Mouse (Mus musculus): ENCODE results near the gene Stxbp4. TPM values are rescaled to one million over a fixed set of nuclear protein-coding genes. Genes with fewer than 3 reads are reported as not detected.

The Stxbp4 gene
- 33.9 and 36.6 TPM in 2 replicates for polyA plus RNA-seq (2016; fragmentation: Nextera tagmentation; extraction: Ambion mirVana)

- H3K36me3 ChIP-seq = peaks cover 15% of the 10 kb centered on the region
- H3K27me3 ChIP-seq (replicated peaks) = no peaks in the 10 kb centered on the region
- H3K4me3 ChIP-seq = peak within 1 kb of the TSS; percentile 97
- no peaks in the 10 kb centered on the region for H3K9me3 ChIP-seq
- peak within 1 kb of the TSS; percentile 70 for H3K4me2 ChIP-seq (replicated peaks)
- H3K27ac ChIP-seq = peak within 1 kb of the TSS; percentile 83
- peaks cover 12% of the 10 kb centered on the region for H3K4me1 ChIP-seq
- peak; percentile 95 for ATAC-seq (ENCODE audit: low FRiP score, low read depth)
- WGBS = under 1% methylated on average over 48 of the region's 48 CpGs
- peak within 1 kb of the TSS; percentile 98 for H3K9ac ChIP-seq
These were observed at the start of gene Stxbp4, which contains the start of gene Cox11 for GRCm38 (mm10) chr11:90637440-90638311. Stxbp4 (minus strand) TSS chr11:90638084. Cox11 (plus strand) TSS chr11:90638173.

GRCm38 (mm10) chr11:90687040-90687439, 49.2 kb upstream of the Stxbp4 start:
- under 1% methylated on average over 17 of the region's 17 CpGs for WGBS
- Histone ChIP-seq H3K4me3 (peak overlapping the region; percentile 48), H3K27me3 (replicated peaks) (no peaks in the 10 kb centered on the region), H3K36me3 (no peaks in the 10 kb centered on the region), H3K27ac (no peak overlapping the region), H3K4me1 (peaks cover 3% of the 10 kb centered on the region; the same call in 1 of the 2 replicates), H3K9me3 (no peaks in the 10 kb centered on the region), H3K4me2 (replicated peaks) (peak overlapping the region; percentile 87), H3K9ac (peak overlapping the region; percentile 51)
- peak; percentile 59 for ATAC-seq (ENCODE audit: low FRiP score, low read depth)

GRCm38 (mm10) chr11:90686287-90687025, 48.6 kb upstream of the Stxbp4 start:
- Histone ChIP-seq H3K9me3 (no peaks in the 10 kb centered on the region), H3K27ac (no peak overlapping the region), H3K9ac (no peak overlapping the region; the same call in 1 of the 2 replicates), H3K36me3 (no peaks in the 10 kb centered on the region), H3K27me3 (replicated peaks) (no peaks in the 10 kb centered on the region), H3K4me2 (replicated peaks) (peak overlapping the region; percentile 87), H3K4me1 (peaks cover 3% of the 10 kb centered on the region; the same call in 1 of the 2 replicates), H3K4me3 (peak overlapping the region; percentile 48)
- no peak for ATAC-seq (ENCODE audit: low FRiP score, low read depth)
- WGBS = 71% methylated on average over 13 of the region's 13 CpGs

GRCm38 (mm10) chr11:90685196-90685595, 47.3 kb upstream of the Stxbp4 start:
- Histone ChIP-seq H3K4me2 (replicated peaks) (no peak overlapping the region), H3K36me3 (no peaks in the 10 kb centered on the region), H3K27ac (no peak overlapping the region), H3K27me3 (replicated peaks) (no peaks in the 10 kb centered on the region), H3K4me3 (no peak overlapping the region), H3K4me1 (peaks cover 3% of the 10 kb centered on the region; the same call in 1 of the 2 replicates), H3K9ac (no peak overlapping the region), H3K9me3 (no peaks in the 10 kb centered on the region)
- WGBS = 83% methylated on average over 6 of the region's 6 CpGs
- ATAC-seq (ENCODE audit: low FRiP score, low read depth) = no peak

GRCm38 (mm10) chr11:90684765-90685164, 46.9 kb upstream of the Stxbp4 start:
- H3K4me3 ChIP-seq = no peak overlapping the region
- no peak overlapping the region for H3K27ac ChIP-seq
- WGBS = 76% methylated on average over 6 of the region's 6 CpGs
- H3K4me2 ChIP-seq (replicated peaks) = no peak overlapping the region
- no peaks in the 10 kb centered on the region for H3K9me3 ChIP-seq
- H3K4me1 ChIP-seq = no peaks in the 10 kb centered on the region; the same call in 1 of the 2 replicates
- ATAC-seq (ENCODE audit: low FRiP score, low read depth) = no peak
- H3K27me3 ChIP-seq (replicated peaks) = no peaks in the 10 kb centered on the region
- no peaks in the 10 kb centered on the region for H3K36me3 ChIP-seq
- H3K9ac ChIP-seq = no peak overlapping the region

GRCm38 (mm10) chr11:90681171-90681570, 43.3 kb upstream of the Stxbp4 start:
- H3K4me1 ChIP-seq = no peaks in the 10 kb centered on the region
- no peak overlapping the region for H3K9ac ChIP-seq
- no peaks in the 10 kb centered on the region for H3K9me3 ChIP-seq
- no peak for ATAC-seq (ENCODE audit: low FRiP score, low read depth)
- H3K27ac ChIP-seq = no peak overlapping the region
- no peak overlapping the region for H3K4me3 ChIP-seq
- H3K4me2 ChIP-seq (replicated peaks) = no peak overlapping the region
- H3K27me3 ChIP-seq (replicated peaks) = no peaks in the 10 kb centered on the region
- H3K36me3 ChIP-seq = no peaks in the 10 kb centered on the region

- no peak overlapping the region for H3K4me3 ChIP-seq
- WGBS = 82% methylated on average over 5 of the region's 5 CpGs
- ATAC-seq (ENCODE audit: low FRiP score, low read depth) = no peak
- no peak overlapping the region for H3K4me2 ChIP-seq (replicated peaks)
- H3K27me3 ChIP-seq (replicated peaks) = no peaks in the 10 kb centered on the region
- H3K27ac ChIP-seq = no peak overlapping the region
- no peak overlapping the region for H3K9ac ChIP-seq
- no peaks in the 10 kb centered on the region for H3K36me3 ChIP-seq
- H3K9me3 ChIP-seq = no peaks in the 10 kb centered on the region
- no peaks in the 10 kb centered on the region for H3K4me1 ChIP-seq
These were observed 40.7 kb upstream of the Stxbp4 start for GRCm38 (mm10) chr11:90678582-90678981.

GRCm38 (mm10) chr11:90677771-90678288, 39.9 kb upstream of the Stxbp4 start:
- no peaks in the 10 kb centered on the region for H3K27me3 ChIP-seq (replicated peaks)
- H3K9ac ChIP-seq = no peak overlapping the region
- no peak for ATAC-seq (ENCODE audit: low FRiP score, low read depth)
- 63% methylated on average over 8 of the region's 8 CpGs for WGBS
- no peaks in the 10 kb centered on the region for H3K4me1 ChIP-seq
- H3K4me3 ChIP-seq = no peak overlapping the region
- H3K27ac ChIP-seq = no peak overlapping the region
- H3K9me3 ChIP-seq = no peaks in the 10 kb centered on the region
- H3K36me3 ChIP-seq = no peaks in the 10 kb centered on the region
- no peak overlapping the region for H3K4me2 ChIP-seq (replicated peaks)

- H3K4me3 ChIP-seq = no peak overlapping the region
- H3K9me3 ChIP-seq = no peaks in the 10 kb centered on the region
- no peaks in the 10 kb centered on the region for H3K27me3 ChIP-seq (replicated peaks)
- no peaks in the 10 kb centered on the region for H3K36me3 ChIP-seq
- H3K27ac ChIP-seq = no peak overlapping the region
- no peaks in the 10 kb centered on the region for H3K4me1 ChIP-seq
- WGBS = 93% methylated on average over 7 of the region's 7 CpGs
- H3K4me2 ChIP-seq (replicated peaks) = no peak overlapping the region
- H3K9ac ChIP-seq = no peak overlapping the region
- no peak for ATAC-seq (ENCODE audit: low FRiP score, low read depth)
These were observed 39.1 kb upstream of the Stxbp4 start for GRCm38 (mm10) chr11:90677027-90677426.

- WGBS = 80% methylated on average over 5 of the region's 5 CpGs
- no peak overlapping the region for H3K9ac ChIP-seq
- ATAC-seq (ENCODE audit: low FRiP score, low read depth) = no peak
- no peaks in the 10 kb centered on the region for H3K4me1 ChIP-seq
- no peak overlapping the region for H3K27ac ChIP-seq
- no peak overlapping the region for H3K4me2 ChIP-seq (replicated peaks)
- H3K36me3 ChIP-seq = no peaks in the 10 kb centered on the region
- H3K4me3 ChIP-seq = no peak overlapping the region
- no peaks in the 10 kb centered on the region for H3K27me3 ChIP-seq (replicated peaks)
- H3K9me3 ChIP-seq = no peaks in the 10 kb centered on the region
These were observed 37.7 kb upstream of the Stxbp4 start for GRCm38 (mm10) chr11:90675479-90676110.

- no peak overlapping the region for H3K9ac ChIP-seq
- H3K9me3 ChIP-seq = no peaks in the 10 kb centered on the region
- H3K4me2 ChIP-seq (replicated peaks) = no peak overlapping the region
- no peak for ATAC-seq (ENCODE audit: low FRiP score, low read depth)
- H3K4me3 ChIP-seq = no peak overlapping the region
- no peaks in the 10 kb centered on the region for H3K36me3 ChIP-seq
- 95% methylated on average over 6 of the region's 6 CpGs for WGBS
- peaks cover 15% of the 10 kb centered on the region for H3K4me1 ChIP-seq
- H3K27ac ChIP-seq = no peak overlapping the region
- no peaks in the 10 kb centered on the region for H3K27me3 ChIP-seq (replicated peaks)
These were observed 29.4 kb upstream of the Stxbp4 start for GRCm38 (mm10) chr11:90667325-90667724.

- Histone ChIP-seq H3K27ac (no peak overlapping the region), H3K9me3 (no peaks in the 10 kb centered on the region), H3K4me1 (peaks cover 15% of the 10 kb centered on the region), H3K4me3 (no peak overlapping the region), H3K4me2 (replicated peaks) (no peak overlapping the region), H3K9ac (no peak overlapping the region), H3K27me3 (replicated peaks) (no peaks in the 10 kb centered on the region), H3K36me3 (no peaks in the 10 kb centered on the region)
- WGBS = 81% methylated on average over 4 of the region's 4 CpGs
- ATAC-seq (ENCODE audit: low FRiP score, low read depth) = no peak
These were observed 29.0 kb upstream of the Stxbp4 start for GRCm38 (mm10) chr11:90666916-90667315.
